Mouse (Mus musculus) WW6 (cell line): Measurements from ENCODE around the gene Srd5a2.
"Not testable (repeated sequence)": the region's sequence is repeated elsewhere in the genome, so short reads cannot be mapped to it uniquely, and the experiment has no call there.

Experiments
- DNase-seq: peaks from one replicate; pipeline ENCODE4 v3.0.0-alpha.2; 2013; ENCODE audit warnings: low read depth, low spot score

The Srd5a2 gene

GRCm38 (mm10) chr17:74047210-74048082, at the start of gene Srd5a2:
Gene Srd5a2, minus strand, starts transcription at chr17:74047916.
- no peak for DNase-seq

GRCm38 (mm10) chr17:74088886-74089678, 41.4 kb upstream of the Srd5a2 start:
- DNase-seq, result no peak

GRCm38 (mm10) chr17:74088016-74088415, 40.3 kb upstream of the Srd5a2 start:
- no peak for DNase-seq

- DNase-seq, result no peak
Observed at GRCm38 (mm10) chr17:74083370-74083769, 35.7 kb upstream of the Srd5a2 start.

- DNase-seq, result no peak
Observed at GRCm38 (mm10) chr17:74080076-74080615, 32.4 kb upstream of the Srd5a2 start.

GRCm38 (mm10) chr17:74078776-74079495, 31.2 kb upstream of the Srd5a2 start:
- no peak for DNase-seq

- DNase-seq, result not testable (repeated sequence)
Observed at GRCm38 (mm10) chr17:74073067-74073466, 25.4 kb upstream of the Srd5a2 start.

DNA sequence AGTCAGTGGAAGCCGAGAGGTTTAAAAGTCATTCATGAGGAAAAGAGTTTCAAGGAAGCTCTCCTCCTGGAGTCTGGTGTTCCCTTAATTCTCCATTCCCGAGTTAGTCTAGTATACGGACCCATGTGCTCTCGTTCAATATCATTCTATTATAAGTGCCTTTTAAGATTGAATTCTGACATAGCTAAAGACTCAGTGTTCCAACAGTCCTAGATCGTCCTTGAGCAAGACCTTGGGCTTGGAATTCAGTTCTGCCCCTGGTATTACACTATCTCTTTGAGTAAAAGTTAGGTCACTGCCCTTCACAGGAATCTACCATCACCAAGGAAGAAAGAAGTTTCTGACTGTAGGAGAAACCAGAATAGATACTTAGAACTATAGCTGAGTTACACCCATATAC, 15.0 kb upstream of the Srd5a2 start:
- not testable (repeated sequence) for DNase-seq

DNA sequence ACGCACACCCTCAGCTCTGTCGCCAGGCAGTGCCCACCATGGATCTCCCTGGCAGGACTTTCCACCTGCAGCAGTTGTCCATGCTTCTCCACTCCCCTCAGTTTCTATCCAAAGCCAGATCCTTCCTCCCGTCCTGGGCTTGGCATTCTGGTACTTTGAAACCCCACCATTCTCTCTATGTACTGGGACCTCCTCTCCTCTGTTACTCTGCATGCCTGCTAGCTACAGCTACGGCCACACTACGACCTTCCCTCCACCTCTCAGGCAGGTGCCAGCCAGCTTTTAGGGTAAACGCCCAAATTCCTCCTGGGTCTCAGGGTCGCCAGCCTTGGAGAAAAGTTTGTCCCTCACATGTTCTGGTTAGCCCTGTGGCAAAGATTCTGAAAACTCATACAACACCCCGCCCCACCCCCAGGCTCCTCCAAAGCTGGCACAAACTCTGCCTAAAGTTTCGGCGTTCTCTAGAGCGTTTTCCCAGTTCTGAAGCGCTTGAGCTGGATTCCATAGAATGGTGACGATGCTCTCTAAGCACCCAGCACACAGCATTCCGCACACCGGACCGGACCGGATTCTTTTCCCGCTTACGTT, 607 bp upstream of the Srd5a2 start:
- DNase-seq, result no peak

- DNase-seq, result no peak
Observed at GRCm38 (mm10) chr17:74043754-74044153, 4.0 kb downstream of the Srd5a2 start.

GRCm38 (mm10) chr17:74020526-74021203, 27.1 kb downstream of the Srd5a2 start:
- peak; percentile 58 for DNase-seq

DNA sequence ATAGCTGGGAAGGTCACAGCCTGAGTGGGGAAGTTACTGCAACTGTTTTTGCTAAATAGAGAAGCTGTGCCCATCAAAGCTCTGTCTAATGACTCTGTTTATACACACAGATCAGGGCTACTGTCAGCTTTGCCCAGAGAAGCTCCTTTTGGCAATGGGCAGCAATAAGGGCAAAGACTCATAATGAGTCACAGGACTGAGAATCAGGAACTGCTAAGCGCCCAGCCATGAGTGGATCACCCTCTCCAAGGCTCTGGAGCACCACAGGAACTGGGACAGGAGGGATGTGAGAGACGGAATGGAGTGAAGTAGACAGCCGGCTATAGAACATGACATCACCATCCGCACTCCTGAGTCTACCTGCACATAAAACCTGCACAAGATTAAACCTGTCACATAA, 29.4 kb downstream of the Srd5a2 start:
- no peak for DNase-seq

DNA sequence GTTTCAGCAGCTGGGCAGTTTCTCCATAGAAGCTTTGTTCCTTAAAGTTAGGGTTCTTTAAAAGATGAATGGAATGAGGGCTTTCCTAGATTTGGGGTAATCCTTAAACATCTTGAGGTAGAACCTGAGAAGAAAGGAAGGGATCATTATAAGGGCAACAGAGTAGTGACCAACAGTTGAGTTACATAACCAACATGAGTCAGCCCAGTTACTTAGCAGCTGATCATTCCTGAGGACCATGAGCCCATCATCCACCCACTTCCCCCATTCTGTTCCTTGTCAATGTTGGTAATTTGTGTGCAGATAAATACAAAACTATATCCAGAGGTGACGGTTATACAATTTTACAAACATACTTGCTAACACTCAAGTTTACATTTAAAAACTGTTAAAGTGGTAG, 30.1 kb downstream of the Srd5a2 start:
- DNase-seq, result no peak

GRCm38 (mm10) chr17:74015128-74015527, 32.6 kb downstream of the Srd5a2 start:
- no peak for DNase-seq

DNA sequence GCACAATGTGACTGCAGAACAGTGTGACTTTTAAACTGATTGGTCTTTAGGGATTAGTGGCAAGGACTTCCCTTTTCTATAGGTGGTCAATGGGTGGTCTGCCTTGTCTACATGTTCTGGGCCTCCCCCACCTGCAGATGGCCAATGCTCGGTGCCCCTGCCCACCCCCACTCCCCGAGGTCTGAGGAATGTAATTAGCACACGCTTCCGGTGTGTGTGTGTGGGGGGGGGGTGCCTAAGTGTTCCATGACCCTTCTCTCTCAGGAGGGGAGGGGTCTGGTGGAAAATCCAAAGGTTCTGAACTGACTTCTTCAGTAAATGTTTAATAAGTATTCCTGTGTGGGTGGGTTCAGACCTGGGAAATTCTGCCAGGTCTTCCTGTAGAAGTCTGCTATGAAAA, 39.0 kb downstream of the Srd5a2 start:
- DNase-seq, result no peak

DNA sequence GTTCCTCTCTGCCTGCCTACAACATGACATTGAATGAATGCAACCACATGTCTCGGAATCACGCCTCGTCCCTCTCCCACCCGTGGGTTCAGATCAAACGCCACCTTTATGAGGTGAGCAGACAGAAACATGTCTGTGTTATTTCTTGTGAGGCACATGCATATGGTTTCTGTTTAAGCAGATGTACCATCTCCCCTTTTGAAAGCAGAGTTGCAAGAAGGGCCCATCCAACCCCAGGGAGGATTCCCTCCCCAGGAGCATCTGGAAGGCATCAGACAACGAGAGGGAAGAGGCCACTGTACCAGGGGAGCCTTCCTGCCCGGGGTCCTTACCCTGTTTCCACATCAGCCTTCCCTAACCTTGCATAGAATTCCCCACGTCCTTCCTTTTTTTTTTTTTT, 40.7 kb downstream of the Srd5a2 start:
- no peak for DNase-seq

DNA sequence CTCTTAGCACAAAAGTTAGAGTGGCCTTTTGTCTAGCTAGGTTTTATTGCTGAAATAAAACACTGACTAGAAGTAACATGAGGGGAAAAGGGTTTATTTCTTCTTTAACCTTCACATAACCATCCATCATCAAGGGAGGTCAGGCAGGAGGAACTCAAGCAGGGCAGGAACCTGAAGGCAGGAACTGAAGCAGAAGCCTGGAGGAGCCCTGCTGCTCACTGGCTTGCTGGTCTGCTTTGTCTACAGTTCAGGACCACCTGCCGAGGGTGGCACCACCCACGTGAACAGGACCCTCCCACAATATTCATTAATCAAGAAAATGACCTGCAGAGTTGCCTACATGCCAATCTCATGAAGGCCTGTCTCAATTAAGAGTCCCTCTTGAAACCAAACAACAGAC, 45.3 kb downstream of the Srd5a2 start:
- DNase-seq, result no peak

DNA sequence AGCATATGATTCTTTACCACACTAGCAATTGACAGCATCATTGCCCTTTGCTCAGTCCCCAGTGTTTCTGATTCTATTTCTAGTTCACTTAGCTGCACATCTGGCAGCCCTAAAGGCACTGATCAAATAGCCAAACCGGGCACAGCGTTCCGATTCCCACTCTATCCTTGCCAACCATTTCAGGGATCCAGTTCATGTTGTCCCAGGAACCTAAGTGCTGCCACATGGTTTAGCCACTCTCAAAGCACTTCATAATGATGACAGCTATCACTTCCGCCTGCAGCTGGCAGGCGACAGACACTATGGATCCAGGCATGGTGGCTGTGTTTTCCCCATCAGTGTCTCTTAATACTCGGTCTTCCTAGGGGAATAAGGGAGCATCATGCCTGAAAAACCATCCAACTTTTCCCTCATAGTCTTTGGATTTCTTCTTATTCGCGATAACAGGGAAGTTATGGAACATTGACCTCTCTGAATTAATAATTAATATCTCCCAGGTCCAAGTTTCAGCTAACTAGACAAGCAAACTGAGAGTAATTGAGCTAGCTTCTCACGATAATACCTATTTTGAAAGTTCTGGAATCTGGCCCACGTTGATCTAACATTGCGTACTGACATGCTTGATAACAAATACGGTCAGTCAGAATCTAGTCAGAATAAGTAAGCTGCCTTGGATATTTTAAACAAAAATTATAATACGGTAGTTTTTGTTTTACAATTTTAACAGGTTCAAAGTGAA, 51.6 kb downstream of the Srd5a2 start:
- DNase-seq, result no peak

DNA sequence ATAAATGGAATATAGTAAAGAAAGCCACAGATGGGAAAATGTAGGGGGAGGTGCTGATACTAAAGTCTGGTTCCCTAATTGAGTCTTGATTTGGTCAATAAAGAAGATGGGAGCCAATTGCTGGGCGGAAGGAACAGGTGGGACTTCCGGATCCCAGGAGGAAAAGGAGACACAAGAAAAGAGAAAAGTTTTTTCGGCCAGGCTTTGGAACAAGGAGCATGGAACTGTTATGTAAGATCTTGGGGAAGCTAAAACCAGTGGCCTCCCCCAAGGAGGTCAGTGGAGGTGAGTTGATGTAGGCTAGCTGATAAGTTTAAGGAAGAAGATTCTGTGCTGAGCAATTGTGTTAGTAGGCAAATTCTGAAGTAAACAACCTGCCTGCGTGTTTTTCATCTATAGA, 56.5 kb downstream of the Srd5a2 start:
- no peak for DNase-seq

- DNase-seq, result no peak
Observed at GRCm38 (mm10) chr17:73986571-73986970, 61.1 kb downstream of the Srd5a2 start.
